Mouse (Mus musculus) heart, postnatal 14 days (tissue): ENCODE results near the gene Mcrip2. TPM values are rescaled to one million over a fixed set of nuclear protein-coding genes. Genes with fewer than 3 reads are reported as not detected.
A peak's percentile ranks its signal among the peaks of the same experiment; 100 is the strongest.

Experiments
- DNase-seq, 2 experiments: peaks; one replicate each; pipeline ENCODE4 v3.0.0; 2021 to 2022
- intact Hi-C: fragments of 180-260 bp; cut with DNase I; formaldehyde crosslinking; loops from one replicate; pipeline ENCODE4 v1.15.1; 2025
- total RNA-seq, 2 experiments: library from RNA; stranded (reverse); gene quantifications; 2 replicates each; pipeline ENCODE4 v1.2.3; 2021

The Mcrip2 gene
- total RNA-seq, 2 experiments from 2014 or later = 226 to 230 TPM

GRCm38 (mm10) chr17:25869498-25869897 lies 934 bp upstream of the Mcrip2 start:
- intact Hi-C loops = loop anchor here (5.0 kb wide), 1 partner anchor 97 kb away; the partner anchor contains the start of gene Narfl
- DNase-seq = no peak

DNA sequence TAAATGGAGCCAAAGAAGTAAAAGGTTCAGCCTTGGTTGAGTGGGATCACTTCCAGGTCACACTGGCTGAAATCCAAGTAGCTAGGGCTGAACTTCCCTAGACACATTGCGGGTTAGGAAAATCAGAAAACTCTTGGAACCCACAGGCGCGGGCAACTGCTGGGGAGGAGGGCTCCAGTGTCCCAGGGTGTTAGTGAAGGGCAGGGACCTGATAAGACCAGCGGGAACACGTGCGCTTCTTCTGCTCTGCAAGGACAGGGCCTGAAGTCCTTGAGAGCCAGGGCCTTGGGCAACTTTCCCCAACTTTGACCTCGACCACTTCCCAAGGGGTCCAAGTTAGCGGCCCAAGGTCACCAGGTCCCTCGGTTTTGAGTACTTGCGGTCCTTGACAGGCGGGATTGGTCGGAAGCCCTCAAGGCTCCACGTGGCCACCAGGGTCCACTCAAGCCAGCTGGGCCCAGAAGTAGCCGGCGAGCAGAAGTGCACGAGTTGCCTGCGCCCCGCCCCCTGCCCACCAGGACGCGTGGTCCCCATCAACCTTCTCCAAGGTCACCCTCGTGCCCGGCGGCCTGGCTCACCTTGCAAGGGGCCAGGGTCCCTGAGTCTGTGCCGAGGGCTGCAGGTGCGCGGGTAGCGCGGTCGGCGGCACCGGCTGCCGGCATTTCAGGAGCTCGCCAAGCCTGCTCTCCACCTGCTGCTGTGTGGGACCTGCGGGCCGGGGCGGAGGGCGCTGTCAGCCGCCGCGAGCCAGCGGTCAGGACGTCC lies 546 bp downstream of the Mcrip2 start:
- DNase-seq = peak; percentile 55 to 73
- intact Hi-C loops = loop anchor here (2.0 to 5.0 kb wide), 2 partner anchors 23 to 96 kb away; partner anchors contain the start of genes Narfl and Rhot2

- DNase-seq = no peak
- intact Hi-C loops = loop anchor here (2.0 to 5.0 kb wide), 2 partner anchors 23 to 95 kb away; partner anchors contain the start of genes Narfl and Rhot2
Observed at GRCm38 (mm10) chr17:25867509-25867835, 1.1 kb downstream of the Mcrip2 start.

DNA sequence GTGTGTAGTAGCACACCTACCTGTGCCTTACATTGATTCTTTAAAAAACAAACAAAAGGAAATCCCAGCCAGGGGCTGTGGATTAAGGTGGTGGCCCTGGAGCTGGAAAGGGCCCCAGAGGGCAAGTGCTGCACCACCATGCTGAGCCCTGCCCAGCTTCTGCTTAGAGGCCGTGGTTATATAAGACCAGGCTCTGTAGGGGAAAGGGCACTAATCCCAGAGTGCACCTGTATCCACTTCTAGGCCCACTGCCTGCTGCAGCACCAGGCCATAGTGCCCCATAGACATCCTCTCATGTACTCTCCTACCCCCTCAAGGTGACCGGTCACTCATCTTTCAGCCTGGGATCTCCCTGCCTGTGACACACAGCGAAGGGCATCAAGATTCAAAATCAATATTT lies 2.4 kb downstream of the Mcrip2 start:
- no peak for DNase-seq
- intact Hi-C loops = loop anchor here (2.0 to 5.0 kb wide), 2 partner anchors 21 to 94 kb away; partner anchors contain the start of genes Narfl and Rhot2

DNA sequence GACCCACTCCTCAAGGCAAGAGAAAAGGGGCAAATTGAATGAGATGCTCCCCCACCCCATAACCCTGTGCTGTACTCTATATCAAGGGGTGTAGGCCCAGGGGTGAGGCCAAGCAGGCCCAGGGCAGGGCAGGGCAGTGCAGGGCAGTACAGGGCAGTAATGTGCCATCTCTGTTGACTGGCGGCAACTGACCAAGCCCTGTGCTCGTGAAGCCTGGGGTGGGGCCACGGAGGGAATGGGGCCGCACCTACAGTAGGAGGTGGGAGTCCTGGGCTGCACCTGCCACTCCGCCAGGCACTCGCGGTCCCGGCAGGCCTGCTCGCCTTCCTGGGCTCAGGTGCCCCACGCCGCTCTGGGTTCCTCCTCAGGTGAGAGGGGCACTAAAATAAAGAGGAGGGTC lies 3.3 kb downstream of the Mcrip2 start:
- intact Hi-C loops = loop anchor here (5.0 kb wide), 1 partner anchor 93 kb away; the partner anchor contains the start of gene Narfl
- DNase-seq = no peak

DNA sequence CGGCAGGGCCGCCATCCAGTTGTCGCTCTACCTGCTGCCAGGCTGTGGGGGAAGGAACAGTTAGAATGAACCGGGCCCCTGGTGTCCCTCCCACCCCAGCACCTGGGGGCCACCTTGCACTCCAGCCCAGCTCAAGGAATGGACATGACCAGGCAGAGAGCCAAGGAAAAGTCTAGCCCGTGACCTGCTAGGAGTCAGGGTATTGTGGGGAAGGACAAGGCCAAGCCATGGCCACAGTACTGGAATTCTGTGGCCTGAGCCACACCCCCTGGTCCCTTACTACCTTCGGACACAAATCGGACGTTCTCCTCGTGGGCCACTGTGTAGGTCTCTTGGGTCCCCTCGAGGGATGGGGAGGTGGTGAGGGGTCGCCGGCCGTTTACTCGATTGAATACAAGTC lies 4.3 kb downstream of the Mcrip2 start:
- DNase-seq = no peak
- intact Hi-C loops = no loop called here

DNA sequence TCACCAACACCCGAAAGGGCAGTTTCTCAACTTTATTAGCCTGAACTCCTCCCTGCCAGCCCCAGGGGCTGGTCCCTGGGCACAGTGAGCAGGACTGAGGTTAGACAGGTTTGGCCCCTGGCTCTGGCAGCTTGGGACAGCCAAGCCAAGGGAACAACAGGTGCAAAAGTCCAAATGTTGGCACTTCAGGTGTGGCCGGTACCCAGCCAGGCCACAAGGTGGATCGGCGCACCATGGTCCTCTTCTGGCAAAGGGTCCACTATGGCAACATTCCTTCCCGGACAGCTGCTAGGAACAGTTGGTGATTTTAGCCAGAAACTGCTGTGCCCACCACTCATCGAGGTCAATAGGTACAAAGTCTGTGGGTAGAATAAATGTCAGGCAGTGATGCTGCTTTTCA lies 4.9 kb downstream of the Mcrip2 start:
- intact Hi-C loops = no loop called here
- DNase-seq = no peak

DNA sequence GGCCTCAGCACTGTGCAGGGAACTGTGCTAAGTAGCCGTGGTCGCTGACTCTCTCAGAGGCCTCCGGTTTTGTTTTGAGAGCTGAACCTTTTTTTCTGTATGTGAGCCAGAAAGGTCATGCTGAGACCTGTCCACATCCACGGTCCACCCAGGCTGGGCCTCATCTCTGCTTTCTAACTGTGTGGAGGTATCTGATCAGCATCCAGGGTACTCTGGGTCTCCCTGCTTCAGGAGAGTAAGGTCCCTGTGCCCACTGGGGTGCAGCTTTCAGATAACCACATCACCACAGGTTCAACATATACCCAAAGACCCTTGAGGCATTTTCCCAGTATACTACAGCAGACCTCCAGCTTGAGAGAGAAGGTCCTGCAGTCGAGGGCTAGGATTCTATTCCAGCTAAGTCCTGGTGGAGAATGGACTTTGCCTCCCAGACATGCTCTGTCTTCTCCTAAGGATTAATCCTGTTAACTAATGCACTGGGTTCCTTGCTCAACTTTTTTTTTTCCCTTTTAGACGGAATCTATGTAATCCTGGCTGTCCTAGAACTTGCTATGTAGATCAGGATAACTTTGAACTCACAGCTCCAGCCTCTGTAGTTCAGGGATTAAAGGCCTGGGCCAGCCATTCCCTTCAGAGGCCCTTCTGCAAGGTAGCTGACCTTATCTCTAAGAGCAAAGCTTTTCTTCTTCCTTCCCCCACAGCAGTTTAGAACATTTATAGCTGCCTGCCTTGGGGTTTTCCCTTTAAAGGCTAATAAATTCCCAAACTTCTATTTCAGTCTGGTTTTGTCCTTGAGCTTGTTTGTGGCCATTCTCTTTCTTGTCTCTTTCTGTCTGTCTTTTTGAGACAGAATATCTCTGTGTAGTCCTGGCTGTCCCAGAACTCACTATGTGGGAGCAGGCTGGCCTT lies 6.6 kb downstream of the Mcrip2 start:
- intact Hi-C loops = no loop called here
- DNase-seq = no peak

- intact Hi-C loops = no loop called here
Observed at GRCm38 (mm10) chr17:25860832-25861703, 7.5 kb downstream of the Mcrip2 start, which contains the start of gene Wdr90. TSS of gene Wdr90 (minus strand) at chr17:25861501.

DNA sequence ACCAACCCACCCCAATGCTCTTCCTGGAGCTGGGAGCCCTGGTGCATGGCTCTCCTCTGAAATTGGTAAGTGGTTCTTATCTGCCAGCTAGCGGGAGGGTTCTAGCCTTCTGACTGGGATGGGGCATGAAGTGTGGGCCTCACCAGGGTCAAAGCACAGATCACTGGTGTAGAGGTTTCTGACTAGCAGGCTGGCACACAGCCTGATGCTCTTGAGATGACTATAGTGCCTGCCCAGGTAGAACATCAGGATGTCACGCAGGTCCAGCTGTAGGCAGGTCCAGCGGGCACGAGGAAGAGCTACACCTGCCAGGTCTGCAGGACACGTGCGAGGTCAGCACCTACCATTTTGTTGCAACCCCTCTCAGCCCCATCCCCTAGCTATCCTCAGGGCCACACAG lies 8.3 kb downstream of the Mcrip2 start:
- intact Hi-C loops = no loop called here
- no peak for DNase-seq

More at GRCm38 (mm10) chr17:25860832-25861703, 7.5 kb downstream of the Mcrip2 start, which contains the start of gene Wdr90:
- peak; percentile 89 to 92 for DNase-seq

- intact Hi-C loops = loop anchor here (2.0 kb wide), 1 partner anchor 22 kb away; no protein-coding TSS in a partner anchor
- DNase-seq = peak; percentile 92 to 96
Observed at GRCm38 (mm10) chr17:25844396-25844901, 24.1 kb downstream of the Mcrip2 start, which contains the start of gene Rhot2. TSS of gene Rhot2 (minus strand) at chr17:25844851.

- intact Hi-C loops = loop anchor here (2.0 kb wide), 1 partner anchor 23 kb away; no protein-coding TSS in a partner anchor
- DNase-seq = no peak
Observed at GRCm38 (mm10) chr17:25843636-25844395, 24.7 kb downstream of the Mcrip2 start.

DNA sequence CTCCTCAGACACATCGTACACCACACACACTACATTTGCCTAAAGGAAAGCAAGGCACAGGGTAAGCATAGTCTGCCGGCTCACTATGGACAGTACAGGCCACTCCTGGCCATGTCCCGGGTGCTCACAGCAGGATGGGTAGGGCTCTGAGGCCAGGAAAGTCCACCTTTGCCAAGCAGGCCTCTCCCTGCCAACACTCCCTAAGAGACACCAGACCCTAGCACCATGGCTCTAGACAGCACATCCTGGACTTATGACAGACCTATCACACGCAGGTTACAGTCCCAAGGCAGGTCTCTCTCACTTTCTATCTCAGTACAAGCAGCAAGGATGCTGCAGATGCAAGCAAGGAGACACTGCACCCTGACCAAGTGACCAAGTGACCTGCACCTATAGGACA lies 25.4 kb downstream of the Mcrip2 start:
- intact Hi-C loops = no loop called here
- no peak for DNase-seq

DNA sequence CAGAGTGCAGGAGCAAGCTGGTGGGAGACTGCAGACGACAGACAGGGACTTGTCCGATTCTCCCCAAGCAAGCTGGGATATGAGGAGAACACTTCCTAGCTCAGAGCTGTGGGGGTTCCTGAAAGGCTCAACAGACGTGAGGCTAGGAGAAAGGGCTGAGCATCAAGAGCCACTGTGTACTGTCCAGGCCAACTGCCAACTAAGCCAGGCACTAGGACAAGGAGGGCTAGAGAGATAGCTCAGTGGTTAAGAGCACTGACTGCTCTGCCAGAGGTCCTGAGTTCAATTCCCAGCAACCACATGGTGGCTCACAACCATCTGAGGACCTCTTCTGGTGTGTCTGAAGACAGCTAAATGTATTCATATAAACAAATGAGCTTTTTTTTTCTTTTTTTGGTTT lies 26.1 kb downstream of the Mcrip2 start:
- no peak for DNase-seq
- intact Hi-C loops = no loop called here

DNA sequence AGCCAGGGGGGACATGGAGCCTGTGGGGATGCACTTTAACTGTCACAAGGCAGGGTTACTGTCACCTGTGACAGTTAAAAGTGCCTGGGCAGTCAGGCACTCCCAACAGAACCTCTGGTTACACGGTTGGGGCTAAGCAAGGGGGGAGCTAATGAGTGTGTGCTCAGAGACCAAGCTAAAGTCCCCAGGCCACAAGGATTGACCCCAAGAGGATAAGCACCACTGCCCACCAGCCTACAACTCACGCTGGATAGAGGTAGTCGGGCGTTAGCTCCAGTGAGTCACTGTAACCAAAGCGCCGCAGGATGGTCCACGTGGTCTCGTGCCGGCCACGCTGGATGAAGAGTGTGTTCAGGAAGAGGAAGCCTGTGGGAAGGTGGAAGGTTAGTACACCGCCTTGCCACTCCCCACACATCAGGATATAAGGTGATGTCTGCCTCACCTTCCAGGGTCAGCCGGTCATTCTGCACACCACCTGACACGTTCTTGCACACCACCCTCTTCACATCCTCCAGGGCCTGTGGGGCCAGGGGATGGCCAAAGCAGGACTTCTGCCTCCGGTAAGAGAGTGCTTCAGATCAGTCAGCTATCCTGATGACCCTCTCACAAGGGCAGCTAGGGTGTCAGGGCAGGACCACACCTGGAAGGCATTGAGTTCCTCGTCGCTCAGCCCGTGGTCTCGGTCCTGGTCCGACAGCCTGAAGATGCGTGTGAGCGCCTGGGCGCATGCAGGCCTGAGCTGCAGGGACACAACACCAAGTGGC lies 27.3 kb downstream of the Mcrip2 start, which contains the start of gene Gm20683:
Gene Gm20683, minus strand, starts transcription at position 647 of the 764 bp plus-strand sequence.
- no peak for DNase-seq
- intact Hi-C loops = no loop called here

GRCm38 (mm10) chr17:25840519-25840918 lies 28.0 kb downstream of the Mcrip2 start:
- intact Hi-C loops = no loop called here
- DNase-seq = no peak

DNA sequence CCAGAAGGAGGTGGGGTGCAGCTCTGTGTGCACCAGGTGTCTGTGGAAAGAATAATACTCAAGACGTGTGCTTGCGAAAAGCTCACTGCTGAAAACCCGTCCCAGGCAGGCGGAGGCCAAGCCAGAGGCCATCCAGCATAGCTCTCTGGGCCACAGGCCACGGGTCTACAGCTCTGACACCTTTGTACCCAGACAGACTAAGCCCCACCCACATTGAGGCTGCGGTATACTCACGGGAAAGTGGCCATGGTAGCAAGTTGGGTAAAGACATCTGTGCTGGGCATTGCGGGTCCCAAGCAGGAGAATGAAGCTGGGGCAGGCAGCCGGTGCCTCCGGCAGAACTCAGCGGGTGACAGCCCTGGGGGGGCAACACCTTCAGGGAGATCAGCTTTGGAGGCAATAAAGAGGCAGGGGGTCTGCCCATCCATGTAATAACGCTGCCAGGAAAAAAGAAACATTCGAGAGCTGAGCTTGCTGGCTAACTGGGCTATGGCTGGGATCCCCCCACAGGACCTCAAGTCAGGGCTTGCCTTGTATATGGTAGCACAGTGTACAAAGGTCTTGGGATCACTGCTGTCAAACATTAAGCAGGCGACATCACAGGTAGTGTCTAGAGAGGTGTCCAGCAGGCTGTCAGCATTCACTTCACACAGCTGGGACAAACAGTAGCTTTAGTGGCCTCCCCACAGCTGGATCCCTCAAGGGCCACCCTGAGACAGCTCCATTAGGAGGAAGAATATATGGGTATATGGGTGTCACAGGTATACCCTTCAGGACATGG lies 28.9 kb downstream of the Mcrip2 start:
- DNase-seq = no peak
- intact Hi-C loops = no loop called here
